Mouse (Mus musculus) T-cell, adult 2 months (primary cell): ENCODE data around the gene Nol4l.

Experiments
- DNase-seq: peaks from one replicate; pipeline ENCODE4 v3.0.0; 2022; ENCODE audit warnings: low spot score

Nol4l gene

GRCm38 (mm10) chr2:153483118-153483983 lies 46.4 kb downstream of the Nol4l start:
- no peak for DNase-seq

GRCm38 (mm10) chr2:153481861-153482120 lies 48.0 kb downstream of the Nol4l start:
- no peak for DNase-seq

GRCm38 (mm10) chr2:153481108-153481860 lies 48.5 kb downstream of the Nol4l start:
- DNase-seq, result no peak

GRCm38 (mm10) chr2:153479486-153479885 lies 50.3 kb downstream of the Nol4l start:
- DNase-seq, result no peak

- DNase-seq, result peak; percentile 34
These were observed 51.2 kb downstream of the Nol4l start for GRCm38 (mm10) chr2:153478583-153478982.

- DNase-seq, result no peak
These were observed 54.4 kb downstream of the Nol4l start for GRCm38 (mm10) chr2:153475114-153476112.

GRCm38 (mm10) chr2:153470983-153471382 lies 58.8 kb downstream of the Nol4l start:
- DNase-seq, result no peak

GRCm38 (mm10) chr2:153469764-153470163 lies 60.0 kb downstream of the Nol4l start:
- no peak for DNase-seq

- DNase-seq, result no peak
These were observed 60.5 kb downstream of the Nol4l start for GRCm38 (mm10) chr2:153469317-153469716.

GRCm38 (mm10) chr2:153467372-153467771 lies 62.4 kb downstream of the Nol4l start:
- DNase-seq, result no peak

- DNase-seq, result no peak
These were observed 66.5 kb downstream of the Nol4l start for GRCm38 (mm10) chr2:153463257-153463656.

- DNase-seq, result no peak
These were observed 71.7 kb downstream of the Nol4l start for GRCm38 (mm10) chr2:153458022-153458441.

GRCm38 (mm10) chr2:153457467-153457866 lies 72.3 kb downstream of the Nol4l start:
- DNase-seq, result no peak

- no peak for DNase-seq
These were observed 74.8 kb downstream of the Nol4l start for GRCm38 (mm10) chr2:153454841-153455506.

- no peak for DNase-seq
These were observed 75.6 kb downstream of the Nol4l start for GRCm38 (mm10) chr2:153453961-153454759.

GRCm38 (mm10) chr2:153448519-153448918 lies 81.3 kb downstream of the Nol4l start:
- no peak for DNase-seq

- DNase-seq, result no peak
These were observed 82.1 kb downstream of the Nol4l start for GRCm38 (mm10) chr2:153447719-153448118.

- DNase-seq, result no peak
These were observed 83.3 kb downstream of the Nol4l start for GRCm38 (mm10) chr2:153446476-153446875.

- DNase-seq, result peak; percentile 50
These were observed 83.8 kb downstream of the Nol4l start for GRCm38 (mm10) chr2:153446017-153446408.

GRCm38 (mm10) chr2:153445137-153446016 lies 84.4 kb downstream of the Nol4l start:
- peak; percentile 11 for DNase-seq
